Mouse (Mus musculus) layer of hippocampus, postnatal 36 days (tissue): ENCODE measurements at regions not wholly inside any gene's neighbourhood (a gene's known extent, or its start where the extent isn't known, plus 50 kb on each side); places are given as distances from the start of the nearest gene placed in this dataset.

ENCODE experiments used
- DNase-seq, 2 experiments: peaks; one replicate each; pipeline ENCODE4 v3.0.0; 2022

- DNase-seq, result no peak
Observed at GRCm38 (mm10) chr6:133904501-133904900, 50.9 kb upstream of the Kap start.

- DNase-seq, result no peak
Observed at GRCm38 (mm10) chr6:133934667-133935066, 81.1 kb upstream of the Kap start.

GRCm38 (mm10) chr6:133935671-133936070 is 82.1 kb upstream of the Kap start:
- no peak for DNase-seq

GRCm38 (mm10) chr6:133959902-133960634 is 75.4 kb upstream of the Etv6 start:
- no peak for DNase-seq

GRCm38 (mm10) chr6:133960713-133961112 is 74.8 kb upstream of the Etv6 start:
- peak; percentile 48 to 71 for DNase-seq

- DNase-seq, result no peak
Observed at GRCm38 (mm10) chr6:133962641-133963040, 72.9 kb upstream of the Etv6 start.

GRCm38 (mm10) chr6:133963264-133963663 is 72.2 kb upstream of the Etv6 start:
- no peak for DNase-seq

- no peak for DNase-seq
Observed at GRCm38 (mm10) chr6:133967286-133967685, 68.2 kb upstream of the Etv6 start.

GRCm38 (mm10) chr6:133972054-133972705 is 63.3 kb upstream of the Etv6 start:
- DNase-seq, result no peak

- DNase-seq, result no peak
Observed at GRCm38 (mm10) chr6:133973205-133973838, 62.2 kb upstream of the Etv6 start.

- no peak for DNase-seq
Observed at GRCm38 (mm10) chr6:133975951-133976350, 59.5 kb upstream of the Etv6 start.

- DNase-seq, result no peak
Observed at GRCm38 (mm10) chr6:133976854-133977253, 58.6 kb upstream of the Etv6 start.

- no peak for DNase-seq
Observed at GRCm38 (mm10) chr6:133983804-133984514, 51.5 kb upstream of the Etv6 start.

GRCm38 (mm10) chr6:133984666-133985355 is 50.7 kb upstream of the Etv6 start:
- no peak for DNase-seq
